Mouse (Mus musculus): ENCODE measurements at regions not wholly inside any gene's neighbourhood (a gene's known extent, or its start where the extent isn't known, plus 50 kb on each side); places are given as distances from the start of the nearest gene placed in this dataset.

DNA sequence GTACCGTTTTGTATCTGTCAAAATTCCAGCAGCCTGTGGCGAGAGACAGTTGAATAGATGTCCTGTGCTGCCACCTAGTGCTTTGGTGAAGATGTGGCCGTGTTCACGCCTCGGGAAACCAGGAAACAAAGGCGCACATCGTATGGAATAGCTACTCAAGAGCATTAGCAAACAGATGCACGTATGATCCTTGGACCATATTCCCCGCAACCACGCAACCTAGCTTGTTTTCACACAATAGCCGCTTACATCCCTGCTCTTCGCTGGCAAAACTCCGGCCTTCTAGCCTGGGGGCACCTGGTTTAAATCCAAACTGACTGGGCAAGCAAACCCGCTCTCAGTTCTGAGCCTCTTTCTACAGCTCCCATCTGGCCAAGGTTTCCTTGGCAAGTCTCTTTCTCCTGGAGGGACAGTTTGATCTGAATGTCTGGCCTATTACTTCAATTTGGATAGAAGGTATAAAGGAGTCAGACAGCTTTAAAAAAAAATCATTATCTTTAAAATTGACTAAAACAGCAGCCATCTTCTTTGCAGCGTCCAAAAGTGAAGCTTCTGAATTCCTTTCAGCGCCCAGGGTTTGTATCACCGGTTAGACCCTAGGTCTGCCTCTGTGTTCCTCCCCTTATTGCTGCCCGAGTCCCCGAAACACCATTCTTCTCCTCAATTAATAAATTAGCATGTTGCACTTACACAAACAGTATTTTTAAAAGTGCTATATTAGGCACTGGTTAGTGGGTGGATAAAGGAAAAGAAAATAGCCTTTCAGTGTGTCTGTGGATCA is 295.0 kb upstream of the Prkd1 start:
- TF ChIP-seq CTCF (IDR thresholded peaks at IDR 0.05; ENCODE audit: extremely low read depth, insufficient read depth, insufficient read length, insufficient replicate concordance) (no peak), POLR2A (IDR thresholded peaks at IDR 0.05; ENCODE audit: low read depth, low read length) (no peak)

All from spleen, adult 2 months (tissue).